Mouse (Mus musculus): ENCODE measurements around the gene Vstm5.

GRCm38 (mm10) chr9:15239042-15239925 lies at the start of gene Vstm5:
- TF ChIP-seq CTCF (IDR thresholded peaks at IDR 0.05; ENCODE audit: control insufficient read depth, insufficient read depth, insufficient read length) (no peak), USF1 (IDR thresholded peaks at IDR 0.05; ENCODE audit: low read depth) (no peak), FOSL1 (IDR thresholded peaks at IDR 0.05; ENCODE audit: insufficient read depth, low read length, poor library complexity, severe bottlenecking) (no peak), MYOG (IDR thresholded peaks at IDR 0.05; ENCODE audit: control insufficient read depth, extremely low read depth, insufficient read length) (no peak), MYOD1 (IDR thresholded peaks at IDR 0.05; ENCODE audit: control insufficient read depth, insufficient read length, low read depth) (no peak), MAX (IDR thresholded peaks at IDR 0.05) (no peak), CEBPB (IDR thresholded peaks at IDR 0.05; ENCODE audit: low read depth) (no peak)

Data from C2C12 (cell line).